Mouse (Mus musculus) kidney, adult 18-20 months (tissue): ENCODE results near the gene Ovgp1.
"Not testable (repeated sequence)": the region's sequence is repeated elsewhere in the genome, so short reads cannot be mapped to it uniquely, and the experiment has no call there.

Source experiments
- DNase-seq: peaks from one replicate; pipeline ENCODE4 v3.0.0; 2021

The Ovgp1 gene

DNA sequence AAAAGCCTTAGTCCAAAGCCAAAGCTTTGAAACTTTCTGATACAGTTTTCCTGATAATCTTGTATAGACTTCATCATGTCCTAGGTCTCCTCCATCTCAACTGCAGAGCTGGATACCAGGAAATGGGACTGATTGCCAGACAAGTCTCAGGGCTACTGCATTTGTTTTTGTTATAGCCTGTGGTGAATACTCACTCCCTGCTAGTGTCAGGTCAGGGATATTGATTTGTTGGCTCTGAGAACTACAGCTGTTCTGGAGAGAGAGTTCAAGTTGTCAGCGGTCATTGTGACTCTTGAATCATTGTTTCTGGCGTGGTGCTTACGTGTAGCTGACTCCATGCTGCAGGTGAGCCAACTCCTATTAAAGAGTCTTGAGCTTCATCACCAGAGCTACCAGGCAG, at the start of gene Ovgp1:
Ovgp1 (plus strand) TSS at position 301 of the 400 bp plus-strand sequence.
- DNase-seq = no peak

- no peak for DNase-seq
Observed at GRCm38 (mm10) chr3:105924616-105925015, 48.9 kb upstream of the Ovgp1 start.

DNA sequence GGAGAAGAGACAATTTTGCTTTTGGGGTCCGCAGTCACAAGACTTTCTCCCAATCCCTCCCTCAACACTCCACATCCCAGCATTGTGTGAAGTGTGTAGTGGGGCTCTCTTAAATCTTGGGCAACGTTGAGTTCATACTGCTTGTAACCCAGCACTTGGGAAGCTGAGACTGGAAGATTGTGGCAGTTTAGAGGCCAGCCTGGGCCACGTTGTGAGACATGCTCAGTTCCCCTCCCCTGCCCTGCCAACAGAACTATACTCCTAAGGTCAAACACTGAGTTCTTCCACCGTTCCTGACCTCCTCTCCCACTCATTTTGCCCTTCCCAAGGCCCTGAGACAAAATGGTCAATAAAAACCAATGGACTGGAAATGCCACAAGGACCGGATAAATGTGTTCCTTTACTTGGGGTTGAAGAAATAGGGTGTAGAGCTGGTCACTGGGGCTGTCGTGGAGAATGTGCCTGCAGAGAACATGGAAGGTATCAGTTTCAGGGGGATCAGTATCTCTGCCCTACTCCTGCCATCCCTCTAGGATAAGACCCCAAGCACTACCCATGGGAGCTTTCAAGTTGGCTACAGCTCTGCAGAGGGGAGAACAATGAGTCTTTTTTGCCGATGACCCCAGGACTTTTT, 45.8 kb upstream of the Ovgp1 start:
- DNase-seq = peak; percentile 5

- DNase-seq = no peak
Observed at GRCm38 (mm10) chr3:105928195-105928569, 45.3 kb upstream of the Ovgp1 start.

DNA sequence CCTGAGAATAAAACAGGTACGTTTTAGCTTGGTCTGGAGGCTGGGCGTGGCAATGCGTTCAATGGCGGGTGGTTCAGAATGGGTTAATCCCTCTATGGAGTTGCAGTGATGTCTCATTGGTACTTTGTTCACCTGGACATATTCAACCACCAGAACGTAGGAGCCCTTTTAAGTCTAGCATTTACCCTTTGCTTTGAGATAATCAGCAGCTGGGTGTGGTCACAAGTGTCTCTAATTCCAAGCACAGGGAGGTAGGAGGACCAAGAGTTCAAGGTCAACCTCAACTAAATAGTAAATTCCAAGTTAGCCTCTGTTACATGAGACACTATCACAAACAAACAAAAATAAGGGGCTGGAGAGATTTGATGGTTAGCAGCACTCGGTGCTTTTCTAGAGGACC, 44.7 kb upstream of the Ovgp1 start:
- no peak for DNase-seq

DNA sequence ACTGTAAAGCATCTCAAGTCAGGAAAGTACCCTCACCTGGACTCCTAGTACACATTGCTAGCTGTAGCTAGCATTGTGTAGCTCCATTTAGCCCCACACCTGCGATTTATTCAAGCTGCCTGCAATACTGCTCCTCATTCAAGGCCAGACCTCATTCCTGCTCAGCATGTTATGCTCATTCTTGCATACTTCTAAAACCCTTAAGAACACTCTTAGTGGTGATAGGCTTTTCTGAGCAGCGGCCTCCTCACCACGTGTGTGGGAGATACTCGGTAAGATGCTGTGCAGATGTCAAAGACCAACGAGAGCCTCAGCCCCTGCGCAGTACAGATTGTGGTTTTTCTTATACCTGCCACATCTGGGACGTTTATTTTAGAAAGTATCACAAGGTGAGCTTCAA, 43.7 kb upstream of the Ovgp1 start:
- DNase-seq = no peak

- no peak for DNase-seq
Observed at GRCm38 (mm10) chr3:105931095-105931494, 42.4 kb upstream of the Ovgp1 start.

GRCm38 (mm10) chr3:105932240-105933071, 41.1 kb upstream of the Ovgp1 start, which contains the start of gene I830077J02Rik:
Gene I830077J02Rik (minus strand): TSS chr3:105932664.
- DNase-seq = no peak

DNA sequence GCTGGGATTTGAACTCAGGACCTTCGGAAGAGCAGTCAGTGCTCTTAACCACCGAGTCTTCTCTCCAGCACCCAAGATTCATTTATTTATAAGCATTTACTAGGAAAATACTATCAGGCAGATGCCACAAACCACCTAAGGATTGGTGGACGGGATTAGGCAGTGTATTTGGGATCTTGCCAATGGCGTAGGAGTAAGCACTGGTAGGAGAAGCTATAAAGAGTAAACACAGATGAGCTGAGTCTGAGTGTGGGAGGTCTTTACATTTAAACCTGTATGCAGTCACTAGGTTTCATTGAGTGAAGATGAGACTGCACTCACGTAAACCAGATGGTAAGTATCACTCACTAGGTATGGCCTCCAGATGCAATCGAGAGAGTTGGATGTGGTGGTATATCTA, 39.6 kb upstream of the Ovgp1 start:
- no peak for DNase-seq

DNA sequence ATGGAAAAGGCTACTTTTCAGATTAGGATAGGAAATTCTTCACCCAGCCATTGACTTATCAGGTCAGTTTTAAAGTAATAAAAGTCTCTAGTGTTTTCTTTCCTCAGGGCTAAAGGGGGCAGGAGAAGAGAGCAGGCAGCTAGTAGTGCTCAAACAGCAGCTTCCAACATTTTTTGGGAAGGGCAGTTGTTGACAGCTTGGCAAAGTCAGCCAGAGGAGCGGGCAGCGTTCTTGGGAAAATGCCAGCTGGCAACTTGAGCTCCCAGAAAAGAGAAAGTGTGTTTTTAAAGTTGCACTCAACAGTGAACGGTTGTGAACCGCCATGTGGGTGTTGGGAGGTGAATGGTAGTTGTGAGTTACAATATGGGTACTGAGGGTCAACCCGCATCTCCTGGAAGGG, 38.5 kb upstream of the Ovgp1 start:
- DNase-seq = peak; percentile 49

DNA sequence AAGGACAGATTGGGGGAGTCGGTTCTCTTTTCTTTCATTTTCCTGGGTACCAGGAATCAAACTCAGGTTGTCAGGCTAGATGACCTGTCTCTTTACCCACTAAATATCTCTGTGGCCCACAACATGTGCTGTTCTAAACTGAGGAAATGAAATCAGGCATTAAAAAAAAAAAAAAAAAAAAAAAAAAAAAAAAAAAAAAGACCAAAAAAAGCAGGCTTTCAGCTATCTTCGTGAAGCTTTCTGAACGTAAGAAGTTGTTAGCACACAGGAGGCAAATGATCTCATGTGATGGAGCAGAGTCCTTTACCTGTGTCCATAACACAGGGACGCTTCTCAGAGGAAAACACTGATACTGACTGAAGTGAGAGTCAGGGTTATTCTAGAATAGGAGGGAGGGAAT, 37.4 kb upstream of the Ovgp1 start:
- DNase-seq = no peak

DNA sequence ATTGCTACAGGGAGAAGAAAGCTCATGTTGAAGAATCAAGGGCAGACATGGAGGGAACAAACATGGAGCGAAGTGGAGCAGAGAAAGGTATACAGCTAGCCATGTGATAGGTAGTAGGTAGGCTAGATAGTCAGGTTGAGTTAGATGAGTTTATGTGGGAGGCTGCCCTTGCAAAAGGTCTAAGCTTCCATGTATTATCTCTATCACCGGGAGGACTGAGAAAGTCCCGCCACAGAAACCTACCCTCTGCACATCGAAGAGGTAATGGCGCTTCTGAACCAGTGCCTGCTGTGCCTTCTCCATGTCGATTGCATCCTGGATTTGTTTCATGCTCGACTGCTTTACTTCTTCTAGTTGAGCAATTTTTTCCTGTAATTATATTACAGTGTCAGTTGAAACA, 22.2 kb upstream of the Ovgp1 start:
- DNase-seq = no peak

GRCm38 (mm10) chr3:105957235-105957634, 16.3 kb upstream of the Ovgp1 start:
- no peak for DNase-seq

GRCm38 (mm10) chr3:105958204-105958603, 15.3 kb upstream of the Ovgp1 start:
- no peak for DNase-seq

GRCm38 (mm10) chr3:105958974-105959580, 14.4 kb upstream of the Ovgp1 start, which contains the start of gene Wdr77:
Gene Wdr77 (plus strand): TSS chr3:105959369.
- peak; percentile 98 for DNase-seq

DNA sequence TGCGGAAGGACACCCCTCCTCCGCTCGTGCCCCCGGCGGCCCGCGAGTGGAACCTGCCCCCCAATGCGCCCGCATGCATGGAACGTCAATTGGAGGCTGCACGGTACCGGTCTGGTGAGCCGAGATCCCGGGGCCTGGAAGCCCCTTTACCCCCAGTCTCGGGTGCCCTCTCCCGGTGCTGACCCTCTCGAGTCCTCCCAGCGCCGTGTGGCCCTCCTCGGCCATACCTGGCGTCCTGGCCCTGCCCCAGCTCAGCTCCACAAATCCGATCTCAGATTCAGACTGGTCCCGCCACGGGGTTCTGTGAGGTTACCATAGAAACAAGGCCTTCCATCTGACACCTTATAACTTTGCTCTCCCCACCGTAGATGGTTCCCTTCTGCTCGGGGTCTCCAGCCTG, 13.9 kb upstream of the Ovgp1 start:
- no peak for DNase-seq

DNA sequence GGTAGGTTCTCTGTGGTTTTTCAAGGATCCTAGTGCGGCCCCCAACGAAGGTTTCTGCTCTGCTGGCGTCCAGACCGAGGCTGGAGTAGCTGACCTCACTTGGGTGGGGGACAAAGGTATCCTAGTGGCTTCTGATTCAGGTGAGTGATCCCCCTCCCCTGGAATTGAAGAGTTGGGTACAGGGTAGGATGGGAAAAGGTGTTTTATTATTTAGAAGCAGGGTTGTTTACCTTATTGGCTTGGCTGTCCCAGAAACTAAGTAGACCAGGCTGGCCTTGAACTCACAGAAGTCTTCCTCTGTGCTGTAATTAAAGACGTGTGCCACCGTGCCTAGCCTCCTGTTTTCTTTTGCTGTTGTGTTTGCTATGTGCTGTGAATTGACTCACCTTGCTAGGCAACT, 13.5 kb upstream of the Ovgp1 start, which contains the start of gene Atp5f1:
Atp5f1 (minus strand) TSS at position 101 of the 400 bp plus-strand sequence.
- no peak for DNase-seq

DNA sequence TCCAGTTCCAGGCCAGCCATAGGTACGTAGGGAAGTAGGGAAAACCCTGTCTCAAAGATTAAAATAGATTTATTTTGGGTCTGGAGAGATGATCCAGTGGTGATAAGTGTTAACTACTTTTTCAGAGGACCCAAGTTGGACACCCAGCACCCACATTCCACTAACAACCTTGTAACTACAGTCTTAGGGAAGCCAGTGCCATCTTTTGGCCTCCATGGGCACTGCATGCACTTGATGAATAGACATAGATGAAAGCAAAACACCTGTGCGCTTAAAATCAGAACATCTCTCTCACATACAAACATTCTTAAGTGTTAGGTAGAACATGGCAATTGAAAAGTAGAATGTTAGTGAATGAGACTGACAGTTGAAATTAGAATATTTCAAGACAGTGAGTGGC, 12.8 kb upstream of the Ovgp1 start:
- no peak for DNase-seq

GRCm38 (mm10) chr3:105971831-105972446, 1.6 kb upstream of the Ovgp1 start:
- no peak for DNase-seq

DNA sequence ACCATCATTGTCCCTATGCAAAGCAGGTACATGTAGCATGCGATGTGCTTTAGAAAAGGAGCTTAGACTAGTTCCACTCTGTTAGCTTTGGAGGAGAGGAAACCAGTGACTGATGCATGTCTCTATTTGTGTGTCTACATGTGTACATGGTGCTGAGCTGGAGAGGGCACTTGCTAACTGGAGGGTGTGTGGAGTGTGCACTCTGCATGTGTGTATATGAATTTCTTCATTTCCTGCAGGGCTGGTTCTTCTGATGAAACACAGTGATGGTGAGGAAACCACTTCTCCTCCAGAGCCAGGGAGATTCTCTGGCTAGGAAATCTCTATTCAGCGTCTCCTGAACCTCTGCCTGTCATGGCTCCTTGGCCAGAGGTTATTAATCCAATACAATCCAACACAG, 663 bp downstream of the Ovgp1 start:
- DNase-seq = no peak

GRCm38 (mm10) chr3:105989611-105990010, 16.1 kb downstream of the Ovgp1 start:
- DNase-seq = not testable (repeated sequence)

DNA sequence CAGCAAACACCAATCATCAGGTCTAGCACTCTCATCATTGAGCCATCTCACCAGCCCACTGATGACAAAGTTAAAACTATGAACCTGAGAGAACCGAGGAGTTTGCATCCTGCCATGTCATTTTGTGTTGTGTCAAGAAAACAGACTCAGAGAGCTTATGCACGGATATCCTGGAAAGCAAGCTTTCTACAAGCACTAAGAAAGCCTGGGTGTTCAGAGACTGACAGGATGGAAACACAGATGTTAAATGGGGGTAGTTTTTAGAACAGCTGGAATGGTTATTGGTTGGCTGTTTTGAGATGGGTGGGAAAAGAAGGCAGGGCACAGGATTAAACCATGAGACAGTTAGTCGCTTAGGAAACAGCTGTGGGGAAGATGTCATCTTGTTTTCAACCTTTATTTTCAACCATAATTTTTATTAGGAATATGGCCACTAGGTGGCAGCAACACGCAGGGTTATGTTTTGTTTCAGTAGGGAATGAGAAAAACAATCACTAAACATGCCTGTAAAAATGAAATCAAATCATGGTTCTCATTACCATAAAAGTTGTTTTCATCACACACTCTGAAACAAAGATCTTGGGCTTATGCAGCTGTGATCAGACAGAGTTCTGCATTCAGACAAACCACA, 18.3 kb downstream of the Ovgp1 start:
- DNase-seq = peak; percentile 35

DNA sequence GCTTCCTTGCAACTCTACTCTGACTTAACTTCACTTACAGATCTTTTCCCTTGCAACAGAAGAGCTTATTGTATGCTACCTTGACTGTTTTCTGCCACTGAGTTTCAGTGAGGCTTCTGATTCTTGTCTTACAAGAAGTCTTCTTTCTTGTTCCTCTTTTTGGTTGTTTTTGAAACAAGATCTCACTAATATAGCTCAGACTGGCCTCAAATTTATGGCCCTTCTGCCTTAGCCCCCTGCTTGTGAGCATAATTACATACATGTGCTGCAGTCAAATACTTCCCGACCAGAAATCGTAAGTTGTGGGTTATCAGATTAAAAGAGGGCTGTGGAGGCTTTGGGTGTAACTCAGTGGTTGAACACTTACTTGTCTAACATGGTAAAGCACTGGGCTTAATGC, 21.2 kb downstream of the Ovgp1 start:
- DNase-seq = no peak
